Mouse (Mus musculus) kidney, embryonic 16.5 days (tissue): ENCODE measurements around the gene Impdh2. TPM values are rescaled to one million over a fixed set of nuclear protein-coding genes. Genes with fewer than 3 reads are reported as not detected.

Source experiments
- ATAC-seq: fragments of 200-750 bp; cut with Nextera tagmentation; 2 replicates; pipeline ENCODE4 v1.8.0; 2017; ENCODE audit warnings: moderate TSS enrichment; ENCODE audit not compliant: low FRiP score, low TSS enrichment
- H3K27ac ChIP-seq: fragments of 300-500 bp; sonication (generic); 2 replicates; pipeline ENCODE4 v1.5.1; 2014; ENCODE audit warnings: low read length
- H3K27me3 ChIP-seq: fragments of 300-500 bp; sonication (generic); 2 replicates; pipeline ENCODE4 v1.6.1; 2014; ENCODE audit warnings: low read length, control low read depth, mixed read lengths; ENCODE audit not compliant: insufficient read depth
- H3K36me3 ChIP-seq: fragments of 300-500 bp; sonication (generic); 2 replicates; pipeline ENCODE4 v1.6.1; 2014; ENCODE audit warnings: low read length, control low read depth, mixed read lengths; ENCODE audit not compliant: insufficient read depth
- H3K4me1 ChIP-seq: fragments of 300-500 bp; sonication (generic); 2 replicates; pipeline ENCODE4 v1.6.1; 2014; ENCODE audit warnings: low read length, control low read depth, mixed read lengths; ENCODE audit not compliant: insufficient read depth
- H3K4me2 ChIP-seq: fragments of 300-500 bp; sonication (generic); replicated peaks from 2 replicates; pipeline ENCODE4 v1.6.1; 2014; ENCODE audit warnings: low read depth, low read length
- H3K4me3 ChIP-seq: fragments of 300-500 bp; sonication (generic); 2 replicates; pipeline ENCODE4 v1.5.1; 2014; ENCODE audit warnings: mild to moderate bottlenecking, low read length
- H3K9ac ChIP-seq: fragments of 300-500 bp; sonication (generic); replicated peaks from 2 replicates; pipeline ENCODE4 v1.6.1; 2014; ENCODE audit warnings: low read length
- H3K9me3 ChIP-seq: fragments of 300-500 bp; sonication (generic); 2 replicates; pipeline ENCODE4 v1.6.1; 2016; ENCODE audit warnings: low read length, control low read depth
- WGBS: fragments of 180-500 bp; shearing (Covaris S2); extraction: QIAGEN DNeasy Blood & Tissue Kit; methylation state at CpG from one replicate; pipeline ENCODE4 v1.1.7; 2014; 5-methylcytosine and 5-hydroxymethylcytosine counted together
- polyA plus RNA-seq: library from polyadenylated mRNA; unstranded; fragments of >200 nt; fragmentation: Nextera tagmentation; extraction: Ambion mirVana; gene quantifications from 2 replicates; pipeline ENCODE4 v1.2.1, GENCODE M21; 2015

Gene Impdh2
- polyA plus RNA-seq, 1 experiment from 2014 or later: 198 TPM

DNA sequence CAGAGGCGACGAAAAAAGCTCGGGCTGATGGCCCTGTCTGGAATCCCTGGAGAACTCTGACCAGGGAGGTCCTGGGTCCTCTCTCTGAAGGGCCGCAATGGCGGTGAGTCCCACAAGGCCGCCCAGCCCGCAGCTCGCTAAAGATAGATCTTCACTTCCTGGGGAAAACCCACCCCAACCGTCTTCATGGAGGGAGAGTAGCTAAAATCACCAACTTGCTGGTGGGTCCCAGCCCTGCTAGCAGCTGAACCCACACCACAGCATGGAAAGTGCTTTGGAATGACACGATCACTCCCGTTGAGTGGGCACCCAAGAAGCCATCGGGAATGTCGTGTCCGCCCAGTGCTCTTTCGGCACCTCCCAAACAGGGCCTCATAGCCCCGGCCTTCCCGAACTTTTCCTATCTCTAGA lies 8.4 kb downstream of the Impdh2 start:
- Histone ChIP-seq H3K9me3 (no peaks in the 10 kb centered on the region), H3K36me3 (peaks cover 49% of the 10 kb centered on the region), H3K27ac (peak overlapping the region; percentile 96), H3K4me1 (peaks cover 32% of the 10 kb centered on the region), H3K27me3 (no peaks in the 10 kb centered on the region), H3K4me3 (peak overlapping the region; percentile 86), H3K9ac (peak overlapping the region; percentile 85), H3K4me2 (peak overlapping the region; percentile 100)
- no peak for ATAC-seq
- WGBS: 78% methylated on average over 17 of the region's 17 CpGs

- H3K36me3 ChIP-seq: peaks cover 44% of the 10 kb centered on the region
- peak; percentile 62 for ATAC-seq
- H3K27me3 ChIP-seq: no peaks in the 10 kb centered on the region
- peak within 1 kb of the TSS; percentile 94 for H3K4me2 ChIP-seq
- no peaks in the 10 kb centered on the region for H3K9me3 ChIP-seq
- H3K27ac ChIP-seq: peak within 1 kb of the TSS; percentile 73
- peak within 1 kb of the TSS; percentile 64 for H3K4me3 ChIP-seq
- H3K9ac ChIP-seq: peak within 1 kb of the TSS; percentile 74
- H3K4me1 ChIP-seq: peaks cover 32% of the 10 kb centered on the region
- WGBS: 6% methylated on average over 42 of the region's 42 CpGs
Observed at GRCm38 (mm10) chr9:108569381-108570206, 9.5 kb downstream of the Impdh2 start, which contains the start of gene Dalrd3. Gene Dalrd3, plus strand, starts transcription at chr9:108569886.

DNA sequence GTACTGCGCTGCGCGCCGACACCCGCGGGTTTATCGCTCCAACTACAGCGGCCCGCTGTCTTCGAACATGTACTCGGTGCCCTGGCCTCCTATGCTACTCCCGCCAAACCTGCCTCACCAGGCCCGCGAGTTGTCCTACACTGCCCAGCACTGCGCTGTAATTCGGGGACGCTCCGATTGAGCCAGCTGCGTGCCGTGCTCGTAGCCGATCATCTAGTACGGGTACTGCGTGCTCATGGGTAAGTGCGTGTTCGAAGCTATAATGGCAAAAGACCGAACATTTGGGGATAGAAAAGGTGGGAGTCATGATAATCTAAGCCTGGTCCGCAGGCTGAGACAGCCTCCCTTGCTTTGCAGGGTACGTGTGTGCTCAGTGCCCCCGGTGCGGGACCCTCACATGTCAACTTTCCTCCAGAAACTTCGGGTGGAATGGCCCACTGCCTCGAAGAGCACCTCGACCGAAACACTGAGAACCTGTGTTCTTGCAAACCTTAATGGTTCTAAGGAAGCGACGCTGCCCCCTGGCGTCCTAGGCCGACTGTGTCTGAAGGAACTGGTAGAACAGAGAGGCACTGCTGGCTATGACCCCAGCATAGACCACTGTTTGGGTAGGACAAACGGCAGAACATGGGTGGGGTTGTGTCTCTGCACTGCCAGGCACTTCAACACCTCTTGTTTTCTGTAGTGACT lies 10.3 kb downstream of the Impdh2 start:
- ATAC-seq: peak; percentile 3; the same call in 1 of the 2 replicates
- peak overlapping the region; percentile 94 for H3K4me2 ChIP-seq
- peaks cover 36% of the 10 kb centered on the region for H3K4me1 ChIP-seq
- peak overlapping the region; percentile 29 for H3K27ac ChIP-seq
- under 1% methylated on average over 40 of the region's 40 CpGs for WGBS
- H3K9me3 ChIP-seq: no peaks in the 10 kb centered on the region
- peak overlapping the region; percentile 74 for H3K9ac ChIP-seq
- H3K36me3 ChIP-seq: peaks cover 37% of the 10 kb centered on the region
- H3K4me3 ChIP-seq: peak overlapping the region; percentile 64
- H3K27me3 ChIP-seq: no peaks in the 10 kb centered on the region

GRCm38 (mm10) chr9:108571401-108571973 lies 11.4 kb downstream of the Impdh2 start:
- H3K4me1 ChIP-seq: peaks cover 26% of the 10 kb centered on the region
- no peak overlapping the region for H3K9ac ChIP-seq
- peaks cover 40% of the 10 kb centered on the region for H3K36me3 ChIP-seq
- no peaks in the 10 kb centered on the region for H3K9me3 ChIP-seq
- no peak overlapping the region for H3K4me3 ChIP-seq
- no peak overlapping the region for H3K4me2 ChIP-seq
- H3K27ac ChIP-seq: no peak overlapping the region
- H3K27me3 ChIP-seq: no peaks in the 10 kb centered on the region
- 92% methylated on average over 16 of the region's 16 CpGs for WGBS
- no peak for ATAC-seq

DNA sequence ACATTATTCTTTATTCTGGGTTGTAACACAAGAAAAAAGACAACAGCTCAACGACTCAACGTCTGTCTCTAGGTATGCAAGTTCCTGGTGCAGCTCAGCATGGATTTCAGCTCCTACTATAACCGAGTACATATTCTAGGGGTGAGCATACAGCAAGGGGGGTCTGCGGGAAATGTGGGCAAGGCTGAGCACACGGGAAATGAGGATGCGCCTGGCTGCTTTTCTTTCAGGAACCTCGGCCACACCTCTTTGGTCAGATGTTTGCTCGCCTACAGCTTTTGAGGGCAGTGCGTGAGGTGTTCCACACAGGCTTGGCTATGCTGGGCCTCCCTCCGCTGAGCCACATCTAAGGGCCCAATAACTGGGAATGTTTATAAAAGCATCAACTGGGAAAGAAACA lies 12.2 kb downstream of the Impdh2 start:
- H3K36me3 ChIP-seq: peaks cover 40% of the 10 kb centered on the region
- no peak overlapping the region for H3K27ac ChIP-seq
- no peak overlapping the region for H3K4me3 ChIP-seq
- no peak overlapping the region for H3K9ac ChIP-seq
- no peak for ATAC-seq
- peaks cover 33% of the 10 kb centered on the region for H3K4me1 ChIP-seq
- H3K9me3 ChIP-seq: no peaks in the 10 kb centered on the region
- no peaks in the 10 kb centered on the region for H3K27me3 ChIP-seq
- no peak overlapping the region for H3K4me2 ChIP-seq
- WGBS: 74% methylated on average over 10 of the region's 10 CpGs

DNA sequence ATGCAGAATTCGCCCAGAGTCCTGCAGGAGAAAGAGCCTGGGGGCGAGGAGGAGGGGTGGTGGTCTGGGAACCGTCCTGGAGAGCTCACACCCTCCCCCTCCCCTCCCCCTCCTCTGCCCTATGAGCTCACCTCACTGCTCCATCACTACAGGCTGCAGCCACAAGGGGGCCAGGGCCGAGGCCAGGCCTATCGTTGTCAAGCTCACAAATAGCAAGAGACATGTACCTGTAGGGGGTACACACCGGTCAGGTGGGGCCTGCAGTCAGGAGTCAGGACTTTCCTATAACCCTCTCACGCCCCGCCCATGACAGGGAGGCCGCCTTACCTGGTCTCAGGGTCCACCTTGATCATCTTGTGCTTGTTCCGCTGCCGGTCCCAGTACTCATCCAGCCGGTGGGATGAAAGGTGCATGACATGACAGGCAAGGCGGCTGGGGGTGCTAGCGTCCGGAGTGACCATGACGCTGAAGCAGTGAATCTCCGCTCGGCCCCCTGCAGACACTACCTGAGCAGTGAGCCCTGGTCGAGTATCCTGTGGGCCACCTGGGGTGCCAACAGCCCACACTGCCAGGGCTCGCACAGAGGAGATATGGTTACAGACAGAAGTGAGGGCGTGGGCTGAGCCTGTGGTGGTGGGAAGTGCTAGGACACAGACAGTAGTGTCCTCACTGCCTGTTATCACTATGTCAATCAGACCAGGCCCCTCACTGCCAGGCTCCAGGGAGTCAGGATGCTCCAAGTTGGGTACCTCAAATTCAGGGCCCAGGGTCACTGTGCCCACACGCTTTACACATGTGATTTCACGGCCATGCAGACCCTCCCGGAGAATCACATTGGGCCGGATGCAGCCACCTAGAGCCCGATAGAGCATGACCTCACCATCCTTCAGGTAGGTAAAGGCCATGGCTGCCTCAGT lies 13.9 kb downstream of the Impdh2 start:
- no peak overlapping the region for H3K4me2 ChIP-seq
- H3K4me3 ChIP-seq: no peak overlapping the region
- H3K27ac ChIP-seq: no peak overlapping the region
- peaks cover 40% of the 10 kb centered on the region for H3K36me3 ChIP-seq
- H3K9me3 ChIP-seq: no peaks in the 10 kb centered on the region
- ATAC-seq: no peak
- no peak overlapping the region for H3K9ac ChIP-seq
- H3K27me3 ChIP-seq: no peaks in the 10 kb centered on the region
- H3K4me1 ChIP-seq: peaks cover 26% of the 10 kb centered on the region
- WGBS: 59% methylated on average over 25 of the region's 26 CpGs

DNA sequence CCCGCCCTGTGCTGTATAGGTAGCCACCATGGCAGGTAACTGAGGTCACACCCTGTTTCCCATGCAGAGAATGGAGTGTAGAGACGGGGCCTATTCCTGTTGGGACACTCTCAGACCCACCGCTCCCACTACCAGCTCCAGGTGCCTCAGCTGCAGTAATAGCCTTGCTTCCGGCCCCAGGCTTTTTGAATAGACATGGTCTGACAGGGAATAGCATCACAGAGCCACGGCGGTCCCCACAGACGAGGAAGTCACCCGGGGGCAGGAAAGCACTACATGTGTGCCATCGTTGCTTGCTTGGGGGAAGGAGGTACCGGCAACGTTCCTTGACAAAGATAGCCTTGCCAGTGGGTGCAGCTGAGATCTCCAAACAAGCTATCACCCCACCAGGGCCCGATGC lies 14.8 kb downstream of the Impdh2 start:
- Histone ChIP-seq H3K9ac (no peak overlapping the region), H3K4me3 (no peak overlapping the region), H3K9me3 (no peaks in the 10 kb centered on the region), H3K36me3 (peaks cover 40% of the 10 kb centered on the region), H3K27ac (no peak overlapping the region), H3K27me3 (no peaks in the 10 kb centered on the region), H3K4me1 (peaks cover 28% of the 10 kb centered on the region), H3K4me2 (no peak overlapping the region)
- WGBS: 91% methylated on average over 12 of the region's 12 CpGs
- no peak for ATAC-seq

GRCm38 (mm10) chr9:108575321-108576297 lies 15.5 kb downstream of the Impdh2 start:
- Histone ChIP-seq H3K27me3 (no peaks in the 10 kb centered on the region), H3K4me1 (peaks cover 28% of the 10 kb centered on the region), H3K27ac (no peak overlapping the region), H3K4me2 (no peak overlapping the region), H3K36me3 (peaks cover 40% of the 10 kb centered on the region), H3K4me3 (no peak overlapping the region), H3K9ac (no peak overlapping the region), H3K9me3 (no peaks in the 10 kb centered on the region)
- WGBS: 77% methylated on average over 37 of the region's 37 CpGs
- no peak for ATAC-seq
